Mouse (Mus musculus): ENCODE results near the gene Bms1.

- TF ChIP-seq CTCF (IDR thresholded peaks at IDR 0.05; ENCODE audit: insufficient read depth, low read length) = no peak
- TF ChIP-seq POLR2A (IDR thresholded peaks at IDR 0.05; ENCODE audit: borderline replicate concordance, extremely low read depth, low read depth, low read length) = no peak
Measured at GRCm38 (mm10) chr6:118375457-118375856, 43.8 kb downstream of the Bms1 start.

All from lung, adult 2 months (tissue).